ENCODE assay signal across 25 mouse cellular contexts in the genomic region with DNA sequence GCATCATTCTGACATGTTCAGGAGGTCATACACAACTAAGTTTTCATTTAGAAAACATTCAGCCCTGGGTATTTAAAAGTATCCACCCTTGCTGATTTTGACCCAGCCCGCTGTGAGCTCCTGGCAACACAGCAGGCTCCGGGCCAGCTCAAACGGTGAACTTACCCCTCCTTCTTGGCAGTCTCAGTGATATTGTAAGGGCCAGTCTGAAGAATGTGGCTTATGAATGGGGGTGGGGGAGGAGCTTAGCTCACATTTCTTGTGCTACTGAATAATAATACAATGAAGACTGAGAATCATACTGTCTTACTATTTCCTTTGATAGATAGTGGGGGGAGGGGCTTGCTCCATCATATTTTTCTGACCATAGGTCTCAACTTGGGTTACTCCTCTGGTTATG.
DNase-seq lines count a peak whose midpoint lies in the region; ATAC-seq and TF ChIP-seq lines count a peak whose summit lies in the region.
"Had no signal": no experiment of that assay in that cellular context is flagged by ENCODE, and none has a peak within 500 bp of the region (broad histone marks: within the 10 kb centered on the region; RNA-seq: fewer than 3 reads in every experiment).

No protein-coding gene starts in this region.

- H3K4me2 ChIP-seq in hindbrain, postnatal 0 days (ENCODE audit: low read depth, low read length) = no peak overlapping the region
- H3K4me2 ChIP-seq in hindbrain, embryonic 11.5 days (replicated peaks; ENCODE audit: low read depth, low read length) = no peak overlapping the region
- H3K4me2 ChIP-seq: limb, embryonic 15.5 days; neural tube, embryonic 15.5 days had no signal

- 16% methylated on average over 3 of the region's 3 CpGs for WGBS in hindbrain, postnatal 0 days
- WGBS in hindbrain, embryonic 11.5 days = 36% methylated on average over 3 of the region's 3 CpGs
- 73% methylated on average over 3 of the region's 3 CpGs for WGBS in embryonic facial prominence, embryonic 10.5 days

- ATAC-seq in hindbrain, postnatal 0 days = no peak
- no peak for ATAC-seq in hindbrain, embryonic 11.5 days (ENCODE audit: low FRiP score)
- ATAC-seq: inflammation-experienced regulatory T-cells, adult 6 months; Patski had no signal

- no peak for TF ChIP-seq CTCF in hindbrain, postnatal 0 days (IDR thresholded peaks at IDR 0.05; ENCODE audit: low read depth)

- peak; percentile 20 to 35 for DNase-seq in cerebellum, postnatal 10 days
- no peak for DNase-seq in cerebellum, postnatal 4 days (ENCODE audit: low spot score in 2 of 2)
- peak; percentile 21 for DNase-seq in hindbrain, postnatal 0 days (ENCODE audit: low spot score)
- no peak for DNase-seq in hindbrain, embryonic 11.5 days (ENCODE audit: low spot score)
- peak; percentile 8 for DNase-seq in adipocyte (ENCODE audit: low spot score)
- DNase-seq in embryonic facial prominence, embryonic 10.5 days (ENCODE audit: low spot score) = no peak
- no peak for DNase-seq in left cerebral cortex, adult 11 months (ENCODE audit: low spot score)
- DNase-seq in right cerebral cortex, adult 18-20 months = no peak
- DNase-seq: cerebellum, adult 2 months; cerebellum, postnatal 36 days; heart, postnatal 4 days; kidney, adult 18-20 months; kidney, postnatal 4 days; left cerebral cortex, postnatal 4 days; lung, postnatal 4 days; right cerebral cortex, postnatal 14 days; thymus, adult 2 months; thymus, postnatal 4 days had no signal

- H3K27me3 ChIP-seq in hindbrain, postnatal 0 days (ENCODE audit: insufficient read depth, low read length) = no peaks in the 10 kb centered on the region
- H3K27me3 ChIP-seq in hindbrain, embryonic 11.5 days (ENCODE audit: control insufficient read depth, insufficient read depth, low read length) = no peaks in the 10 kb centered on the region
- no peaks in the 10 kb centered on the region for H3K27me3 ChIP-seq in embryonic facial prominence, embryonic 10.5 days (replicated peaks; ENCODE audit: low read depth, poor library complexity, severe bottlenecking)
- H3K27me3 ChIP-seq: limb, embryonic 15.5 days; neural tube, embryonic 15.5 days had no signal

- no peaks in the 10 kb centered on the region for H3K36me3 ChIP-seq in hindbrain, postnatal 0 days (ENCODE audit: insufficient read depth, low read length)
- no peaks in the 10 kb centered on the region for H3K36me3 ChIP-seq in hindbrain, embryonic 11.5 days (ENCODE audit: control insufficient read depth, insufficient read depth, low read length)
- H3K36me3 ChIP-seq in embryonic facial prominence, embryonic 10.5 days (replicated peaks) = no peaks in the 10 kb centered on the region
- H3K36me3 ChIP-seq: heart, embryonic 10.5 days; limb, embryonic 15.5 days; neural tube, embryonic 15.5 days had no signal

- no peak overlapping the region for H3K4me3 ChIP-seq in hindbrain, postnatal 0 days (ENCODE audit: low read length)
- no peak overlapping the region for H3K4me3 ChIP-seq in hindbrain, embryonic 11.5 days (ENCODE audit: low read depth, low read length)
- no peak overlapping the region for H3K4me3 ChIP-seq in embryonic facial prominence, embryonic 10.5 days
- H3K4me3 ChIP-seq: heart, embryonic 10.5 days; limb, embryonic 15.5 days; neural tube, embryonic 15.5 days had no signal

- no peaks in the 10 kb centered on the region for H3K9me3 ChIP-seq in hindbrain, postnatal 0 days (ENCODE audit: low read length)
- no peaks in the 10 kb centered on the region for H3K9me3 ChIP-seq in hindbrain, embryonic 11.5 days (ENCODE audit: control insufficient read depth, low read length)
- H3K9me3 ChIP-seq in embryonic facial prominence, embryonic 10.5 days = no peaks in the 10 kb centered on the region
- H3K9me3 ChIP-seq: heart, embryonic 10.5 days; limb, embryonic 15.5 days; neural tube, embryonic 15.5 days had no signal

- H3K9ac ChIP-seq in hindbrain, postnatal 0 days (replicated peaks; ENCODE audit: low read length) = no peak overlapping the region
- H3K9ac ChIP-seq in hindbrain, embryonic 11.5 days (ENCODE audit: low read depth, low read length) = no peak overlapping the region
- H3K9ac ChIP-seq: limb, embryonic 15.5 days; liver, embryonic 14.5 days; neural tube, embryonic 15.5 days had no signal

- no peaks in the 10 kb centered on the region for H3K4me1 ChIP-seq in hindbrain, postnatal 0 days (ENCODE audit: insufficient read depth, low read length)
- H3K4me1 ChIP-seq in hindbrain, embryonic 11.5 days (replicated peaks; ENCODE audit: control insufficient read depth, insufficient read depth, low read length) = peaks cover 5% of the 10 kb centered on the region; the same call in 1 of the 2 replicates
- peaks cover 15% of the 10 kb centered on the region for H3K4me1 ChIP-seq in embryonic facial prominence, embryonic 10.5 days

- 0 out of 2 replicates have a peak overlapping the region, but pooled peaks have one; percentile 15 for H3K27ac ChIP-seq in hindbrain, postnatal 0 days
- H3K27ac ChIP-seq in hindbrain, embryonic 11.5 days (ENCODE audit: low read depth, low read length) = no peak overlapping the region
- 0 out of 2 replicates have a peak overlapping the region, but pooled peaks have one; percentile 0 for H3K27ac ChIP-seq in embryonic facial prominence, embryonic 10.5 days (replicated peaks)
- H3K27ac ChIP-seq: heart, embryonic 10.5 days; limb, embryonic 15.5 days; liver, embryonic 14.5 days; neural tube, embryonic 15.5 days; stomach, postnatal 0 days had no signal

Comparison
In these comparisons a context has a peak if more than half of its experiments do, and no peak if none do; other contexts are left out.
1. DNase-seq: peak in cerebellum, postnatal 10 days (2 of 2), hindbrain, postnatal 0 days (single experiment) and adipocyte (single experiment); none in cerebellum, postnatal 4 days (0 of 2), hindbrain, embryonic 11.5 days (single experiment), embryonic facial prominence, embryonic 10.5 days (single experiment), left cerebral cortex, adult 11 months (single experiment) and right cerebral cortex, adult 18-20 months (single experiment).